Mouse (Mus musculus) left cerebral cortex, postnatal 25 days (tissue): ENCODE results near the gene Zfp319. TPM values are rescaled to one million over a fixed set of nuclear protein-coding genes. Genes with fewer than 3 reads are reported as not detected.
"Not testable (repeated sequence)": the region's sequence is repeated elsewhere in the genome, so short reads cannot be mapped to it uniquely, and the experiment has no call there.

Experiments
- DNase-seq, 2 experiments: peaks; one replicate each; pipeline ENCODE4 v3.0.0; 2022; ENCODE audit warnings: low spot score in 2 of 2, mixed read lengths in 1 of 2
- intact Hi-C: fragments of 180-260 bp; cut with DNase I; formaldehyde crosslinking; loops from one replicate; pipeline ENCODE4 v1.15.1; 2025
- total RNA-seq, 2 experiments: library from RNA; stranded (reverse); gene quantifications; 2 replicates each; pipeline ENCODE4 v1.2.3; 2021

The Zfp319 gene
- 10 to 100 TPM; 15.0 to 17.5 TPM for total RNA-seq

- intact Hi-C loops: loop anchor here (1.0 to 5.0 kb wide), 2 partner anchors 78 to 100 kb away; partner anchors contain the start of gene Cfap20
- DNase-seq: peak; percentile 93 to 94
Measured at GRCm38 (mm10) chr8:95331720-95332436, at the start of gene Zfp319, which contains the start of gene Usb1. TSS of gene Zfp319 (minus strand) at chr8:95331950. TSS of gene Usb1 (plus strand) at chr8:95332284.

- intact Hi-C loops: no loop called here
- no peak for DNase-seq
Measured at GRCm38 (mm10) chr8:95380953-95381352, 49.2 kb upstream of the Zfp319 start.

GRCm38 (mm10) chr8:95378928-95379327, 47.2 kb upstream of the Zfp319 start:
- intact Hi-C loops, DNase-seq: not testable (repeated sequence)

- DNase-seq: no peak
Measured at GRCm38 (mm10) chr8:95377863-95378291, 46.1 kb upstream of the Zfp319 start.

GRCm38 (mm10) chr8:95377101-95377500, 45.4 kb upstream of the Zfp319 start:
- DNase-seq: no peak
- intact Hi-C loops: no loop called here

More at GRCm38 (mm10) chr8:95377863-95378291, 46.1 kb upstream of the Zfp319 start:
- intact Hi-C loops: no loop called here

GRCm38 (mm10) chr8:95376309-95376999, 44.7 kb upstream of the Zfp319 start:
- DNase-seq: no peak
- intact Hi-C loops: no loop called here

GRCm38 (mm10) chr8:95375374-95375930, 43.7 kb upstream of the Zfp319 start:
- intact Hi-C loops: no loop called here
- peak; percentile 6 to 16 for DNase-seq

GRCm38 (mm10) chr8:95374429-95374828, 42.7 kb upstream of the Zfp319 start:
- no peak for DNase-seq
- intact Hi-C loops: no loop called here

GRCm38 (mm10) chr8:95373389-95374002, 41.7 kb upstream of the Zfp319 start:
- intact Hi-C loops: no loop called here
- DNase-seq: no peak

GRCm38 (mm10) chr8:95369581-95370326, 38.0 kb upstream of the Zfp319 start:
- no peak for DNase-seq
- intact Hi-C loops: no loop called here

GRCm38 (mm10) chr8:95363849-95364248, 32.1 kb upstream of the Zfp319 start:
- intact Hi-C loops: no loop called here
- no peak for DNase-seq

GRCm38 (mm10) chr8:95362272-95362671, 30.5 kb upstream of the Zfp319 start:
- DNase-seq: no peak
- intact Hi-C loops: no loop called here

- no peak for DNase-seq
- intact Hi-C loops: no loop called here
Measured at GRCm38 (mm10) chr8:95361016-95361341, 29.2 kb upstream of the Zfp319 start.

GRCm38 (mm10) chr8:95360181-95361015, 28.6 kb upstream of the Zfp319 start:
- intact Hi-C loops: no loop called here
- no peak for DNase-seq

GRCm38 (mm10) chr8:95358550-95359411, 27.0 kb upstream of the Zfp319 start:
- DNase-seq: no peak
- intact Hi-C loops: no loop called here

GRCm38 (mm10) chr8:95354606-95355005, 22.9 kb upstream of the Zfp319 start:
- intact Hi-C loops: no loop called here
- no peak for DNase-seq
